Mouse (Mus musculus): Measurements from ENCODE around the gene Denr.

DNA sequence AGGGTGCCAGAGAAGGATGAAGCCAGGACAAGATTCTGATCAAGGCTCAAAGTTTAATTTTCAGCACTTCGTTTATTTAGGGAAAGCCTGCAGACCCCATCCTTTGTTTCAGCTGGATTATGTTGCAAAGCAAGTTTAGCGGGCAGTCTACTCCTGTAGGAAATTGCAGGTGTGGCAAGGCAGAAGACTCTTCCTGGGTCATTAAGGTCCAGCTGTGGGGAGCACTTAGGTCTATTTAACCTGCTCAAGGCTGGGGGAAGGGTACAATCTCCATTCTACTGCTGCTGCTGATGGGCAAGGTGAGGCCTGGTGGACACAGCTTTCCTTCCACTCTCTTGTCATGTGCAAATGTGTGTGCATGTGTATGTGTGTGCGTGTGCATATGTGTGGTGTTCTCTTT, 52.0 kb downstream of the Denr start:
- TF ChIP-seq CTCF (IDR thresholded peaks at IDR 0.05; ENCODE audit: low read depth, low read length) (no peak), GATA1 (IDR thresholded peaks at IDR 0.05; ENCODE audit: borderline replicate concordance, low read length) (no peak)
